ENCODE assay signal across 11 mouse cellular contexts in genomic region chr14:47986941-47987340, GRCm38 (mm10).
DNase-seq lines count a peak whose midpoint lies in the region; ATAC-seq lines count a peak whose summit lies in the region.
"Had no signal": no experiment of that assay in that cellular context is flagged by ENCODE, and none has a peak within 500 bp of the region (broad histone marks: within the 10 kb centered on the region; RNA-seq: fewer than 3 reads in every experiment).

No protein-coding gene starts in this region.

- no peak overlapping the region for H3K27ac ChIP-seq in forebrain, embryonic 14.5 days (ENCODE audit: low read depth, low read length)
- no peak overlapping the region for H3K27ac ChIP-seq in forebrain, embryonic 10.5 days
- H3K27ac ChIP-seq in kidney, embryonic 16.5 days (ENCODE audit: low read length), result no peak overlapping the region
- H3K27ac ChIP-seq: heart, embryonic 15.5 days; limb, embryonic 15.5 days had no signal

- 14% methylated on average over 5 of the region's 5 CpGs for WGBS in forebrain, embryonic 14.5 days
- WGBS in forebrain, embryonic 10.5 days, result 28% methylated on average over 5 of the region's 5 CpGs
- WGBS in kidney, embryonic 16.5 days, result 6% methylated on average over 5 of the region's 5 CpGs

- no peaks in the 10 kb centered on the region for H3K27me3 ChIP-seq in forebrain, embryonic 14.5 days (replicated peaks; ENCODE audit: control insufficient read depth, insufficient read depth, low read length)
- no peaks in the 10 kb centered on the region for H3K27me3 ChIP-seq in forebrain, embryonic 10.5 days (ENCODE audit: poor library complexity, severe bottlenecking)
- no peaks in the 10 kb centered on the region for H3K27me3 ChIP-seq in kidney, embryonic 16.5 days (ENCODE audit: insufficient read depth, low read length)
- H3K27me3 ChIP-seq: heart, embryonic 15.5 days; limb, embryonic 15.5 days had no signal

- H3K4me3 ChIP-seq in forebrain, embryonic 14.5 days (ENCODE audit: low read depth, low read length), result no peak overlapping the region
- H3K4me3 ChIP-seq in forebrain, embryonic 10.5 days, result no peak overlapping the region
- H3K4me3 ChIP-seq in kidney, embryonic 16.5 days (ENCODE audit: low read length), result no peak overlapping the region
- H3K4me3 ChIP-seq: heart, embryonic 15.5 days; limb, embryonic 15.5 days had no signal

- H3K9me3 ChIP-seq in forebrain, embryonic 14.5 days (replicated peaks; ENCODE audit: control insufficient read depth, low read length), result no peaks in the 10 kb centered on the region
- H3K9me3 ChIP-seq in forebrain, embryonic 10.5 days, result peaks cover 4% of the 10 kb centered on the region; the same call in 1 of the 2 replicates
- H3K9me3 ChIP-seq in kidney, embryonic 16.5 days (ENCODE audit: low read length), result no peaks in the 10 kb centered on the region
- H3K9me3 ChIP-seq: heart, embryonic 15.5 days; limb, embryonic 15.5 days had no signal

- H3K4me2 ChIP-seq in forebrain, embryonic 14.5 days (ENCODE audit: low read length), result no peak overlapping the region
- H3K4me2 ChIP-seq in kidney, embryonic 16.5 days (replicated peaks; ENCODE audit: low read depth, low read length), result peak overlapping the region; percentile 18; the same call in 1 of the 2 replicates
- H3K4me2 ChIP-seq: heart, embryonic 15.5 days; limb, embryonic 15.5 days had no signal

- no peak for ATAC-seq in forebrain, embryonic 14.5 days
- no peak for ATAC-seq in kidney, embryonic 16.5 days (ENCODE audit: low FRiP score, low TSS enrichment)

- H3K9ac ChIP-seq in forebrain, embryonic 14.5 days (ENCODE audit: low read length), result no peak overlapping the region
- H3K9ac ChIP-seq in kidney, embryonic 16.5 days (replicated peaks; ENCODE audit: low read length), result no peak overlapping the region
- H3K9ac ChIP-seq: heart, embryonic 15.5 days; limb, embryonic 15.5 days had no signal

- H3K4me1 ChIP-seq in forebrain, embryonic 14.5 days (ENCODE audit: control insufficient read depth, insufficient read depth, low read length), result peaks cover 25% of the 10 kb centered on the region; the same call in 1 of the 2 replicates
- peaks cover 23% of the 10 kb centered on the region for H3K4me1 ChIP-seq in forebrain, embryonic 10.5 days
- H3K4me1 ChIP-seq in kidney, embryonic 16.5 days (ENCODE audit: insufficient read depth, low read length), result peaks cover 10% of the 10 kb centered on the region; the same call in 1 of the 2 replicates
- H3K4me1 ChIP-seq: heart, embryonic 15.5 days had no signal

- no peaks in the 10 kb centered on the region for H3K36me3 ChIP-seq in forebrain, embryonic 14.5 days (ENCODE audit: control insufficient read depth, insufficient read depth, low read length)
- no peaks in the 10 kb centered on the region for H3K36me3 ChIP-seq in forebrain, embryonic 10.5 days (replicated peaks)
- no peaks in the 10 kb centered on the region for H3K36me3 ChIP-seq in kidney, embryonic 16.5 days (ENCODE audit: insufficient read depth, low read length)
- H3K36me3 ChIP-seq: heart, embryonic 15.5 days; limb, embryonic 15.5 days had no signal

- DNase-seq in forebrain, embryonic 14.5 days (ENCODE audit: low spot score), result peak; percentile 7
- DNase-seq in forebrain, embryonic 10.5 days (ENCODE audit: extremely low spot score, low spot score), result no peak
- DNase-seq in kidney, adult 9 months, result no peak
- DNase-seq in NIH3T3 (ENCODE audit: low read depth), result peak; percentile 71
- peak; percentile 6 for DNase-seq in lung, postnatal 10 days
- no peak for DNase-seq in left cerebral cortex, adult 11 months (ENCODE audit: low spot score)
- DNase-seq in cerebellum, adult 9-11 months, result no peak
- DNase-seq: kidney, postnatal 4 days had no signal

Comparison
In these comparisons a context has a peak if more than half of its experiments do, and no peak if none do; other contexts are left out.
1. DNase-seq: peak in forebrain, embryonic 14.5 days (single experiment), NIH3T3 (single experiment) and lung, postnatal 10 days (single experiment); none in forebrain, embryonic 10.5 days (single experiment), kidney, adult 9 months (single experiment), left cerebral cortex, adult 11 months (single experiment) and cerebellum, adult 9-11 months (single experiment).